Mouse (Mus musculus): ENCODE measurements around the gene Pla1a.

DNA sequence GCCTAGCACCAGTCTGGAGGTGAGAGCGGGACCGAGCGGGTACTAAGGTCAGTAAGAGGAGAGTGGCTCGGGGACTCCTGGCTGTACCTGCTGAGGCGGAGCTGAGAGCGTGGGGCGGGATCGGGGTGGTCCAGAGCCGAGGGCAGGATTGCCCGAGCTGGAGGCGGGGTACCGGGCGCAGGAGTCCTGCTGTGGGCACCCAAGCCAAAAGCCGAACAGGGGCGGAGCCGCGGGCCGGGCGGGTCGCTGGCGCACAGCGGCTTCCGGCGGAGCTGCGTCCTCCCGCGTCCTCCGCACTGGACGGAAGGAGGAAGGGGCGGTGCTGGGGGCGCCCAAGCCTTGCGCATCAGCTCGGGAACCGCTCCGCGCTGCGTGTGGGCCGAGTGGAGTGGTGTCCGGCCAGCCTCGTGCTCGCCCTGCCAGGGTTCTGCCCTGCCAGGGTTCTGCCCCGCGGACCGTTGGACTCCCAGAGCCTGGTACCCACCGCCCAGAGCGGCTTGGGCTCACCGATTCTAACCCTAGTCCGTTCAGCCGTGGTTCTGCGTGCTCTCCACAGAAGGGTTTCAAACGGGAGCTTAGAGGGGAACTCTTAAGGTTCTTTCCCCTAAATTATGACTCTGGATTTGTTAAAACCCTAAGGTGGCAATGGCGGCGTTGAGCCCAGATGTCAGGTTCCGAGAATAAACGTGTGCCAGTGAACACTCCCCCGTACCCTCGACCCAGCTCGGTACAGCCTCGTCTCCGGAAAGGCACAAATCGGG lies 19.7 kb upstream of the Pla1a start, which contains the start of gene Adprh:
- TF ChIP-seq CTCF (IDR thresholded peaks at IDR 0.05; ENCODE audit: borderline replicate concordance, insufficient read depth, low read depth, low read length) (no peak), POLR2A (IDR thresholded peaks at IDR 0.05; ENCODE audit: borderline replicate concordance, insufficient read depth, low read length) (peak; percentile 89)

Data from cerebellum, adult 2 months (tissue).